Mouse (Mus musculus) forebrain, embryonic 13.5 days (tissue): ENCODE measurements around the gene Mttp. TPM values are rescaled to one million over a fixed set of nuclear protein-coding genes. Genes with fewer than 3 reads are reported as not detected.

Experiments used
- ATAC-seq: fragments of 200-750 bp; cut with Nextera tagmentation; 2 replicates; pipeline ENCODE4 v1.8.0; 2017
- H3K27ac ChIP-seq: fragments of 300-500 bp; sonication (generic); 2 replicates; pipeline ENCODE4 v1.5.1; 2015; ENCODE audit warnings: inconsistent platforms, mild to moderate bottlenecking, moderate library complexity
- H3K27me3 ChIP-seq: fragments of 300-500 bp; sonication (generic); 2 replicates; pipeline ENCODE4 v1.6.1; 2015; ENCODE audit warnings: mild to moderate bottlenecking, inconsistent platforms
- H3K36me3 ChIP-seq: fragments of 300-500 bp; sonication (generic); 2 replicates; pipeline ENCODE4 v1.6.1; 2015; ENCODE audit warnings: mild to moderate bottlenecking, inconsistent platforms; ENCODE audit not compliant: poor library complexity, severe bottlenecking
- H3K4me1 ChIP-seq: fragments of 300-500 bp; sonication (generic); 2 replicates; pipeline ENCODE4 v1.6.1; 2015; ENCODE audit warnings: inconsistent platforms
- H3K4me2 ChIP-seq: fragments of 300-500 bp; sonication (generic); 2 replicates; pipeline ENCODE4 v1.6.1; 2015; ENCODE audit warnings: inconsistent platforms, mild to moderate bottlenecking, moderate library complexity
- H3K4me3 ChIP-seq: fragments of 300-500 bp; sonication (generic); 2 replicates; pipeline ENCODE4 v1.5.1; 2015; ENCODE audit warnings: mild to moderate bottlenecking, inconsistent platforms
- H3K9ac ChIP-seq: fragments of 300-500 bp; sonication (generic); 2 replicates; pipeline ENCODE4 v1.6.1; 2015; ENCODE audit warnings: mild to moderate bottlenecking, inconsistent platforms
- H3K9me3 ChIP-seq: fragments of 300-500 bp; sonication (generic); replicated peaks from 2 replicates; pipeline ENCODE4 v1.6.1; 2016; ENCODE audit warnings: inconsistent platforms
- WGBS: fragments of 180-500 bp; shearing (Covaris S2); methylation state at CpG from one replicate; pipeline ENCODE4 v1.1.7; 2015; 5-methylcytosine and 5-hydroxymethylcytosine counted together
- polyA plus RNA-seq: library from polyadenylated mRNA; unstranded; fragments of >200 nt; fragmentation: Nextera tagmentation; extraction: Ambion mirVana; gene quantifications from 2 replicates; pipeline ENCODE4 v1.2.1, GENCODE M21; 2015

Mttp gene
- polyA plus RNA-seq, 1 experiment from 2014 or later, result 11.6 TPM

DNA sequence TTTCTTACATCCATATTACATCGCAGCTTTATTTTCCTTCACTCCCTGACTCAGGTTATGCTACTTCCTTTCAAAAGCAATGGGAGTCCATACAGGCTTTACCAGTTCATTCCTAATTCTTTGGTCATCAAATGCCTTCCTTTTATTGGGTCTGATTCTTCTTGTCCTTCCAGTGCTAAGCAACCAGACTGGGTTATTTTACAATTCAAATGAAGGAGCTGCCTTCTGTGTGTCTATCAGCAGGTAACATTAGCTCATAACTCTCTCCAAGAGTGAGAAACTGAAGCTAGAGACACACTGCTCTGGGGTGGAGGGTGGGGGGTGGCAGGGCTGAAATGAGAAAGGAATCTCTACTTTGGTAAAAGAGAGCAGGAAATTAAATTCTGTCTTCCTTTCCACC lies 14.1 kb downstream of the Mttp start:
- H3K4me1 ChIP-seq, result peaks cover 6% of the 10 kb centered on the region; the same call in 1 of the 2 replicates
- H3K4me2 ChIP-seq, result no peak overlapping the region
- no peak overlapping the region for H3K4me3 ChIP-seq
- H3K27ac ChIP-seq, result no peak overlapping the region
- ATAC-seq, result no peak
- no peaks in the 10 kb centered on the region for H3K27me3 ChIP-seq
- WGBS, result 43% methylated on average over 1 of the region's 1 CpGs
- H3K9ac ChIP-seq, result no peak overlapping the region
- no peaks in the 10 kb centered on the region for H3K9me3 ChIP-seq
- no peaks in the 10 kb centered on the region for H3K36me3 ChIP-seq

DNA sequence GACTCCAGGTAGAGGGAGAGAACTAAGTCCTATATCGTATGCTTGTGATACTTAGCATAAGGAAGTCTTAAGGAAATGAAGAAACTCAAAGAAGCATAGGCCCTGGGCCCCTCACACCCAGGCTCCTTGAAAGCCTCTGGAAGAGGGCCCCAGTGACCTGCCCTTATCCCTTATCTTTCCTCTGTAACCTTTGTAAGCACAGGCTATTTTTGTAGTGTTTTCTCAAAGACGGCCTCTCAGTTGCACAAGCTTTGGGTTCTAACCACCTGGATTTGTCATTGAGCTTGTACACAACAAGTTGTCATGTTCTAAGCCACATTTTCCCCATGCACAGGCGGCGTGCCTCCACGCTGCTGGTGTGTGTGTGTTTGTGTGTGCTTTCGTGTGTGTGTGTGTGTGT lies 15.7 kb downstream of the Mttp start:
- 93% methylated on average over 6 of the region's 6 CpGs for WGBS

DNA sequence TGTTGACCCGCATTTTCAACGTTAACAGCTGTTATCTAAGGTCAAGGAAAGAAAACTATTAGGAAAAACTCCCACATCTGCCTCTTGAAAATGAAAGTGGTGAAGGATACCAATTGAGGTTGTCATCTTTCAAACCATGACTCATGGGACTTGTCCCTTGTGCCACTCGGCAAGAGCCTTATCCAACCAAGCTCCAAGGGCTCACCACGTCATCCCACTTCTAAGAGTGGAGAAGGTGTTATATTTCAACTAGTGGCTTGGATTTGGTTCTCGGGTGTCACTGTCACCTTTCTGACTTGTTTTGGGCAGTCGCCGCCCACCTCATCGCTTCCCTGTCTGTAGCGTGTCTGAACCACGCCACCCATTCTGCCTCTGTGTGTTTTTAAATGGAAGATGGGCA lies 20.9 kb downstream of the Mttp start:
- Histone ChIP-seq H3K4me1 (no peaks in the 10 kb centered on the region), H3K27me3 (no peaks in the 10 kb centered on the region), H3K9ac (no peak overlapping the region), H3K4me2 (no peak overlapping the region), H3K27ac (no peak overlapping the region), H3K9me3 (no peaks in the 10 kb centered on the region), H3K4me3 (no peak overlapping the region), H3K36me3 (no peaks in the 10 kb centered on the region)
- WGBS, result 94% methylated on average over 10 of the region's 10 CpGs
- no peak for ATAC-seq

More for the DNA sequence above, 15.7 kb downstream of the Mttp start:
- H3K9me3 ChIP-seq, result no peaks in the 10 kb centered on the region
- no peak overlapping the region for H3K4me3 ChIP-seq
- H3K27ac ChIP-seq, result no peak overlapping the region
- peaks cover 6% of the 10 kb centered on the region; the same call in 1 of the 2 replicates for H3K4me1 ChIP-seq
- H3K36me3 ChIP-seq, result no peaks in the 10 kb centered on the region
- H3K9ac ChIP-seq, result no peak overlapping the region
- no peak for ATAC-seq
- no peaks in the 10 kb centered on the region for H3K27me3 ChIP-seq
- no peak overlapping the region for H3K4me2 ChIP-seq

- Histone ChIP-seq H3K27ac (no peak overlapping the region), H3K4me1 (no peaks in the 10 kb centered on the region), H3K9ac (no peak overlapping the region), H3K4me3 (no peak overlapping the region), H3K36me3 (no peaks in the 10 kb centered on the region), H3K27me3 (no peaks in the 10 kb centered on the region), H3K4me2 (no peak overlapping the region), H3K9me3 (no peaks in the 10 kb centered on the region)
- ATAC-seq, result no peak
- WGBS, result 98% methylated on average over 2 of the region's 2 CpGs
These were observed 23.3 kb downstream of the Mttp start for GRCm38 (mm10) chr3:138121461-138121860.

DNA sequence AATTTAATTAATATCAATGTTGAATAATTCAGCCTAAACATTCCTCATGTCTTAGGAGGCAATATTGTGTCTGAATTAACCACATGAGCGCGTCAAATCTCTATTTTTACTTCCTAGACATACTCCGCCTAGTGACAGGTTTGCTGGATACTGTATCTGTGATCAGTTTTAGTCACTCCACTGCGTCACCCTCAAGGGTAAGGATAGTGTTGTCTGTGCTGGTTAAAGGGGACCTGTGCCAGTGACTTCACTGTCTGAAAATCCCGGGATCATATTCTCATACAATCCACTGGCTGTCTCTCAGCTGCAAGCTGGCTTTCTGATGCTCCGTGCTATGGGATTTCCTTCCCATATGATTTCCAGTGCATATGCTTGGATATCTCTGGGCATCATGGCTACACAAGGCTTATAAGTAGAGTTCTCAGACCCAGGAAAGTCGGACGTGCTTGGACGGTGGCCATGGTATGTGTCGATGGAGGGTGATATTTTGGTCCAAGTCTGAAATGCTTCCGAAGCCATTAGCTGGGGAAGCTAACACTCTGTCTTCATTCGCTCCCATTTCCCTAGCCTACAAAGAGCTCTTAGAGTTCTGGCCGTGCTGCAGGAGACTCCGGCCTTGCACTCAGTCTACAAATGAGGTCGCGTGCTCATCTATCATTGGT lies 25.2 kb downstream of the Mttp start:
- Histone ChIP-seq H3K27ac (no peak overlapping the region), H3K9me3 (no peaks in the 10 kb centered on the region), H3K36me3 (no peaks in the 10 kb centered on the region), H3K4me2 (no peak overlapping the region), H3K4me1 (no peaks in the 10 kb centered on the region), H3K9ac (no peak overlapping the region), H3K27me3 (no peaks in the 10 kb centered on the region), H3K4me3 (no peak overlapping the region)
- WGBS, result 95% methylated on average over 16 of the region's 16 CpGs
- no peak for ATAC-seq

- 78% methylated on average over 14 of the region's 14 CpGs for WGBS
- no peak for ATAC-seq
- no peaks in the 10 kb centered on the region for H3K4me1 ChIP-seq
- no peak overlapping the region for H3K9ac ChIP-seq
- H3K9me3 ChIP-seq, result no peaks in the 10 kb centered on the region
- H3K27ac ChIP-seq, result no peak overlapping the region
- H3K4me2 ChIP-seq, result no peak overlapping the region
- H3K27me3 ChIP-seq, result no peaks in the 10 kb centered on the region
- no peaks in the 10 kb centered on the region for H3K36me3 ChIP-seq
- no peak overlapping the region for H3K4me3 ChIP-seq
These were observed 25.9 kb downstream of the Mttp start for GRCm38 (mm10) chr3:138118831-138119230.

DNA sequence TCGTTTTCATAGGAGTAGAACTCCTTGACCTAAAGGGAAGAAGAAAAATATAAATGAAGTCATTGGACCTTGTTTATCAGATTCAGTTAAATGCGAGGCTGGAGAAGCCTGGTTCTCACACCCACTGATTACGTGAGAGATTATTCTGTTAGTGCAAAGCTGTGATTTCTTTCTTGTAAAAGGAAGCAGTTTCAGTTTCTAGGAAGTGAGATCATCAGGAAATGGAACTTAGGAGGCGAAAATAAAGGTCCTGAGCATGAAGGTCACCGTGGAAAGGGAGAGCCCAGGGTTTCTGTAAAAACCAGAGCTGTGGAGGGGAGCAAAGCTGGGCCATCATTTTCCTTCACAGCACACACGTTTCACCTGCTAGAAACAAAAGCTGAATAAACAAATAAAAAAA lies 26.4 kb downstream of the Mttp start:
- H3K27ac ChIP-seq, result no peak overlapping the region
- no peak overlapping the region for H3K9ac ChIP-seq
- no peak overlapping the region for H3K4me2 ChIP-seq
- no peaks in the 10 kb centered on the region for H3K27me3 ChIP-seq
- H3K4me1 ChIP-seq, result no peaks in the 10 kb centered on the region
- ATAC-seq, result no peak
- H3K4me3 ChIP-seq, result no peak overlapping the region
- H3K36me3 ChIP-seq, result no peaks in the 10 kb centered on the region
- WGBS, result 83% methylated on average over 6 of the region's 6 CpGs
- no peaks in the 10 kb centered on the region for H3K9me3 ChIP-seq

- no peaks in the 10 kb centered on the region for H3K9me3 ChIP-seq
- ATAC-seq, result no peak
- H3K27me3 ChIP-seq, result no peaks in the 10 kb centered on the region
- H3K9ac ChIP-seq, result no peak overlapping the region
- no peak overlapping the region for H3K27ac ChIP-seq
- H3K4me1 ChIP-seq, result no peaks in the 10 kb centered on the region
- no peak overlapping the region for H3K4me3 ChIP-seq
- H3K36me3 ChIP-seq, result no peaks in the 10 kb centered on the region
- H3K4me2 ChIP-seq, result no peak overlapping the region
- 93% methylated on average over 4 of the region's 4 CpGs for WGBS
These were observed 27.9 kb downstream of the Mttp start for GRCm38 (mm10) chr3:138116871-138117270.

- ATAC-seq, result no peak
- no peaks in the 10 kb centered on the region for H3K27me3 ChIP-seq
- H3K9me3 ChIP-seq, result no peaks in the 10 kb centered on the region
- H3K4me3 ChIP-seq, result no peak overlapping the region
- H3K4me2 ChIP-seq, result no peak overlapping the region
- 86% methylated on average over 17 of the region's 17 CpGs for whole genome bisulfite sequencing
- H3K4me1 ChIP-seq, result no peaks in the 10 kb centered on the region
- H3K27ac ChIP-seq, result no peak overlapping the region
- no peak overlapping the region for H3K9ac ChIP-seq
- no peaks in the 10 kb centered on the region for H3K36me3 ChIP-seq
These were observed 30.7 kb downstream of the Mttp start for GRCm38 (mm10) chr3:138114106-138114505.

GRCm38 (mm10) chr3:138110910-138111782 lies 33.6 kb downstream of the Mttp start:
- H3K27me3 ChIP-seq, result no peaks in the 10 kb centered on the region
- no peaks in the 10 kb centered on the region for H3K4me1 ChIP-seq
- H3K4me3 ChIP-seq, result no peak overlapping the region
- no peak overlapping the region for H3K4me2 ChIP-seq
- no peaks in the 10 kb centered on the region for H3K36me3 ChIP-seq
- H3K9me3 ChIP-seq, result no peaks in the 10 kb centered on the region
- 93% methylated on average over 19 of the region's 19 CpGs for WGBS
- H3K9ac ChIP-seq, result no peak overlapping the region
- no peak overlapping the region for H3K27ac ChIP-seq
- ATAC-seq, result no peak

DNA sequence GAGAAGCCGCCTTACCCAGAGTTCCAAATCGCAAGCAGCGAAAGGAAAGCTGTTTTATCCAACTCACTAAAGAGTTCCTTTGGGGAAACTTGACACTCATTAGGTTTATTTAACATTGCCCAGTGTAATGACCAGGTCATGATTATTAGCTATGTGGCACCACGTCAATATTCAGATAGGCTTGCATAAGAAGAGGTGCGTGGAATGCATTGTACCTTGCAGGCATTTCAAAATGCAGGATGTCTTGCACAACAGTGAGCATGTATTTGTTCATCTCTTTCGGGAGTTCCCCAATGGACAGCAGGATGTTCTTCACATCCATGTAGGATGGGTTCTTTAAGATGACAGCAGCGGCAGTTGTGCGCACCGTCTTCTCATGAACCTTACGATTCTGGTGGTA lies 37.9 kb downstream of the Mttp start:
- Histone ChIP-seq H3K27me3 (no peaks in the 10 kb centered on the region), H3K4me1 (no peaks in the 10 kb centered on the region), H3K4me2 (no peak overlapping the region), H3K4me3 (no peak overlapping the region), H3K36me3 (no peaks in the 10 kb centered on the region), H3K27ac (no peak overlapping the region), H3K9ac (no peak overlapping the region), H3K9me3 (no peaks in the 10 kb centered on the region)
- no peak for ATAC-seq
- 95% methylated on average over 10 of the region's 10 CpGs for WGBS

DNA sequence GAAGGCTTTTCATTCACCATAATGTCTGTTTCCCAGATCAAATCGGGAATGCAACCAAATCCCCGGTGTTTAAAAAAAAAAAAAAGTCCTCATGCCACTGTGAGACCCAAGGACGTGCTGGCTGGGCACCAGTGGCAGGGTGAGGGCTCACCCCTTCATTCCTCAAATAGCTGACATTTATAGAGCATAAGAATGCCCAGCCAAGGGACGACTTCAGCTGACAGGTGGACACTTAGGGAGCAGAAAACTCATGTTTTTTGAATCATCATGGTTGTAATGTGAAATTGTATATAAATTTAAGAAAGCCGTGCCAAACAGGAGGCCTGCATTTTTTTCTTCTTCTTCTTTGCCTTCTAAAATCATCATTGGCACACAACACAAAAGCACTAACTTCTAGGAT lies 39.7 kb downstream of the Mttp start:
- Histone ChIP-seq H3K36me3 (no peaks in the 10 kb centered on the region), H3K4me2 (no peak overlapping the region), H3K27me3 (no peaks in the 10 kb centered on the region), H3K9ac (no peak overlapping the region), H3K4me1 (no peaks in the 10 kb centered on the region), H3K4me3 (no peak overlapping the region), H3K9me3 (no peaks in the 10 kb centered on the region), H3K27ac (no peak overlapping the region)
- WGBS, result 78% methylated on average over 5 of the region's 5 CpGs
- ATAC-seq, result no peak
